Mouse (Mus musculus) small intestine, adult 2 months (tissue): ENCODE data around the gene Xylt2. TPM values are rescaled to one million over a fixed set of nuclear protein-coding genes. Genes with fewer than 3 reads are reported as not detected.
"Not testable (repeated sequence)": the region's sequence is repeated elsewhere in the genome, so short reads cannot be mapped to it uniquely, and the experiment has no call there.

Experiments used
- H3K27ac ChIP-seq: fragments of 200-500 bp; 2 replicates; pipeline ENCODE4 v1.5.1; 2012; ENCODE audit warnings: low read depth, low read length, control low read depth, inconsistent platforms; ENCODE audit not compliant: insufficient read depth
- H3K27me3 ChIP-seq: fragments of 200-500 bp; 2 replicates; pipeline ENCODE4 v1.6.1; 2012; ENCODE audit warnings: mild to moderate bottlenecking, moderate library complexity, low read length, inconsistent platforms; ENCODE audit not compliant: control insufficient read depth, insufficient read depth
- H3K36me3 ChIP-seq: fragments of 200-500 bp; 2 replicates; pipeline ENCODE4 v1.6.1; 2012; ENCODE audit warnings: mild to moderate bottlenecking, low read length, control low read depth, inconsistent platforms; ENCODE audit not compliant: control insufficient read depth, insufficient read depth
- H3K4me1 ChIP-seq: fragments of 200-500 bp; 2 replicates; pipeline ENCODE4 v1.6.1; 2012; ENCODE audit warnings: low read length, inconsistent platforms, mixed read lengths; ENCODE audit not compliant: control insufficient read depth, insufficient read depth, insufficient read length
- H3K4me3 ChIP-seq: fragments of 200-500 bp; 2 replicates; pipeline ENCODE4 v1.5.1; 2012; ENCODE audit warnings: low read depth, mild to moderate bottlenecking, control low read depth, inconsistent platforms, low read length, moderate library complexity
- CTCF ChIP-seq: fragments of 200-500 bp; IDR thresholded peaks from 2 replicates; pipeline ENCODE4 v1.5.1; 2012; ENCODE audit warnings: low read depth, mild to moderate bottlenecking, control low read depth, inconsistent platforms, low read length, moderate library complexity, mixed read lengths; ENCODE audit not compliant: insufficient replicate concordance, insufficient read length; ENCODE audit errors: extremely low read depth
- POLR2A ChIP-seq: fragments of 200-500 bp; IDR thresholded peaks from 2 replicates; pipeline ENCODE4 v1.6.1; 2012; ENCODE audit warnings: low read depth, mild to moderate bottlenecking, control low read depth, inconsistent platforms, low read length, moderate library complexity
- WGBS: fragments of 180-500 bp; shearing (Covaris S2); methylation state at CpG from one replicate; pipeline ENCODE4 v1.1.7; 2018; 5-methylcytosine and 5-hydroxymethylcytosine counted together
- polyA plus RNA-seq: library from polyadenylated mRNA; depleted of rRNA; stranded (reverse); fragments of >200 nt; gene quantifications from 2 replicates; pipeline ENCODE4 v1.2.3, GENCODE M21; 2012

The Xylt2 gene
- polyA plus RNA-seq, 1 experiment: 27.0 TPM

DNA sequence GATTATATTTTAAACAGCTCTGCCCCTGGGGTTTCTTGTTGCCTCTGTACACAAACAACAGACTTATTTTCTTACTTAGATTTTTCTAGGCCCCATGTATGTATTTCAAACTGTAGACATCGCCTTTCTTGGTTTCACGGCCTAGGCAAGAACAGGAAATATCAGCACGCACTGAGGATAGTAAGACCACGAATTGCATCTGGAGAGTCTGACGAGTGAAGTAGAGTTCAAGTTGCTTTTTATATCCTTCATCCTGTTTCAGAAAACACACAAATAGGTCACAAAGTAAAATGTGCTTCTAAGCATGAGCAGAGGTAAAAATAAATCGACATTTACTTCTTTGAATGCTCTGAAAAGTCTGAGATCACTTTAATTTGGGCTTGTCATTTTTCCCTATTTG lies 18.2 kb upstream of the Xylt2 start:
- Histone ChIP-seq H3K4me3 (no peak overlapping the region), H3K4me1 (no peaks in the 10 kb centered on the region), H3K27me3 (no peaks in the 10 kb centered on the region; the same call in 1 of the 2 replicates), H3K36me3 (no peaks in the 10 kb centered on the region), H3K27ac (peak overlapping the region; percentile 34)
- 68% methylated on average over 6 of the region's 6 CpGs for WGBS
- TF ChIP-seq CTCF: no peak
- no peak for TF ChIP-seq POLR2A

DNA sequence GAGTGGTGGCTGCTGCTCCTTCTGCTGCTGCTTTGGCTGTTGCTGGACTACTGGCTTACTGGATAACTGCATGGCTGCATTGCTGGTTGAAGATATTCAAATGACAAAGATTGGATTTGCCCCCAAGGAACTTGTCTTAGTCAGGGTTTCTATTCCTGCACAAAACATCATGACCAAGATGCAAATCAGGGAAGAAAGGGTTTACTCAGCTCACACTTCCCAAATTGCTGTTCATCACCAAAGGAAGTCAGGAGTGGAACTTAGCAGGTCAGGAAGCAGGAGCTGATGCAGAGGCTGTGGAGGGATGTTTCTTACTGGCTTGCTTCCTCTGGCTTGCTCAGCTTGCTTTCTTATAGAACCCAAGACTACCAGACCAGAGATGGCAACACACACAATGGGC lies 15.2 kb upstream of the Xylt2 start:
- not testable (repeated sequence) for H3K27ac ChIP-seq, H3K27me3 ChIP-seq, H3K4me3 ChIP-seq

DNA sequence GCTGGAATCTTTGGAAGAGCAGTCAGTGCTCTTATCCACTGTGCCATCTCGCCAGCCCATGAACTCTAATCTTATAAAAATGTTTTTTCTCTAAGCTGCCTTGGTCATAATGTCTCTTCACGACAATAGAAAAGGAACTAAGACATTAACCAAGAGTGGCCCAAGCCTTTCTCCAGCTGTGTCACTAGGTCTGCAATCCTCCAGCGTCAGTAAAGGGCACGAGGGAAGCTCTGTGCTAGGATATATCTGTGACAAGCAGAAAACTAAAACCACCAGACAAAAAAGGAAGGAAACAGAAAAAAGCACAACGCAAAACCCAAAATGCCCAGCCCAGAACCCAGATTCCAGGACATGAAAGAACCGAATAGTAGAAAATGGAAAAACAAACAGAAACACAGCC lies 9.9 kb upstream of the Xylt2 start:
- TF ChIP-seq CTCF (no peak), POLR2A (no peak)
- Histone ChIP-seq H3K27me3 (no peaks in the 10 kb centered on the region; the same call in 1 of the 2 replicates), H3K27ac (no peak overlapping the region), H3K4me3 (no peak overlapping the region), H3K4me1 (no peaks in the 10 kb centered on the region), H3K36me3 (no peaks in the 10 kb centered on the region)
- 73% methylated on average over 6 of the region's 6 CpGs for WGBS

More for the DNA sequence above, 15.2 kb upstream of the Xylt2 start:
- H3K4me1 ChIP-seq, H3K36me3 ChIP-seq: not testable (repeated sequence)

DNA sequence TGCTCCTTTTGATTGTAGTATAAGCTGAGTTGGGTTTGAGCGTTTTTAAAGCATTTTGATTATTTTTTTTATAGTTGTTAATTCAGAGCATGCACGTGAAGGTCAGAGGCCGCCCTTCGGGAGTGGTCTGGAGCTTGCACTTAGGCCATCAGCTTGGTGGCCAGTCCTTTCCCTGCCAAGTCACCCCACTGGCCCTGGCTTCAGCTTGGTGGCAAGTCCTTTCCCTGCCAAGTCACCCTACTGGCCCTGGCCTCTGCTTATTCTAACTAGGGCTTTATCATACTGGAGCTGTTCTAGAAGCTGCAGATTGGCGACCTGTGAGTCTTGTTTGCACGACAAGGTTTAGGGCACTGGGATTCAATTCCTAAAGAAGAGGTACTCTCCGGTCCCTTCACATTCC lies 5.1 kb upstream of the Xylt2 start:
- Histone ChIP-seq H3K4me1 (peaks cover 2% of the 10 kb centered on the region; the same call in 1 of the 2 replicates), H3K36me3 (no peaks in the 10 kb centered on the region), H3K4me3 (no peak overlapping the region), H3K27ac (no peak overlapping the region), H3K27me3 (no peaks in the 10 kb centered on the region; the same call in 1 of the 2 replicates)
- TF ChIP-seq POLR2A (no peak), CTCF (no peak)
- 82% methylated on average over 7 of the region's 7 CpGs for WGBS

DNA sequence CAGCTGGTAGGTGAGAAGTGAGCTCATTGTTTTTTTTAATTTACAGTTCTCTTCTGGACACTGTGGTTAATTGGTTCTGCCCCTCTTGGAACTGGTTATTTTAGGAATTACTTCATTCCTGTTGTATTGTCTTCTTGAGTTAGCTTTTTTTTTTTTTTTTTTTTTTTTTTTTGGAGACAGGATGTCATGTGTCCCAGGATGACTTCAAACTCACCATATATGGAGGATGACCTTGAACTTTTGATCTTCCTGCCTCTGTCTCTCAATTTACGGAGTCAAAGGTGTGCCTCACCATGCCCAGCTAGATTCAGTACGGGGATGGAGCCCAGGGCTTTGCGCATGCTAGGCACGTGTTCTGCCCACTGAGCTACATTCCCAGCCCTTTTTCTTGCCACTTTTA lies 4.3 kb upstream of the Xylt2 start:
- Histone ChIP-seq H3K4me1 (peaks cover 4% of the 10 kb centered on the region), H3K27me3 (no peaks in the 10 kb centered on the region; the same call in 1 of the 2 replicates), H3K4me3 (no peak overlapping the region), H3K36me3 (no peaks in the 10 kb centered on the region), H3K27ac (no peak overlapping the region)
- WGBS: 88% methylated on average over 4 of the region's 4 CpGs
- TF ChIP-seq CTCF (no peak), POLR2A (no peak)

DNA sequence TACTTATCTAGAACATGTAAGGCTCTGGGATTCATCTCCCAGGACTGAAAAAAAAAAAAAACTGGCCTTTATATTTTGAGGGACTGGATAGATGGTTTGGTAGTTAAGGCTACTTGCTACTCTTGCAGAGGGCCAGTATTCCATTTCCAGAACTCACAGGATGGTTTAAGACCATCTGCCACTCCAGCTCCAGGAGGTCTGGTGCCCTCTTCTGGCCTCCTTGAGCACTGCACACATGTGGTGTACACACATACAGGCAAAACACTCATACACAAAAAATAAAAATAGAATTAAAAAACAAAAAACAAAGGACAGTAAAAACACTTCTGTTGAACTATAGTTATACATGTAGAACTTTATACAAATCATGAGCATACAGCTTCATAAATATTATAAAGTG lies 3.3 kb upstream of the Xylt2 start:
- TF ChIP-seq CTCF (no peak), POLR2A (no peak)
- no peaks in the 10 kb centered on the region; the same call in 1 of the 2 replicates for H3K27me3 ChIP-seq

DNA sequence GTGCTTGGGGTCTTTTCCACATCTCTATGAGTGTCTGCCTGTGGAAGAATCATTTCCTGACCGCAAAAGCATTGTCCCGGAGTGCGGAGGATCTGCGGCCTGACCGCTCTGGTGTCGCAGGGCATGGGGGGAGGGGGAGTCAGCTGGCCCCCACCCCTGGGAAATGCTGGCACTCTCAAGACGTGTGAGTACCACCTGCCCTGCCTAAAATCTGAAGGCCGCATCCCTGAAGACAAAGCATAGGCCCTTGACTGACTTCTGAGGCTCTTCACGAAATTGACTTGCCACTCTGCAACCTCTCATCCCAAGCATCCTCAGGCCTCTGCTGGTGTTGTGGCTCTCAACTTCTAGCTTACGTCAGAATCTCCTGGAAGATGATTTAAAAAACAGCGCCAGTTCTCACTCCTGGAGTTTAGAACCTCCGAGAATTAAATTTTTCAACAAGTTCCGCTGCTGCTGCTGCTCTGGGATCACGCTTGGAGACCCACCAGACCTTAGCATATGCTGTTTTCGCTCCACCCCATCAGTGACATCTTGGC lies 361 bp upstream of the Xylt2 start:
- H3K27ac ChIP-seq: no peak overlapping the region
- TF ChIP-seq CTCF (no peak), POLR2A (no peak)
- H3K27me3 ChIP-seq: no peaks in the 10 kb centered on the region
- no peaks in the 10 kb centered on the region for H3K36me3 ChIP-seq
- H3K4me3 ChIP-seq: peak overlapping the region; percentile 93
- 35% methylated on average over 15 of the region's 15 CpGs for WGBS
- H3K4me1 ChIP-seq: peaks cover 17% of the 10 kb centered on the region

More for the DNA sequence above, 3.3 kb upstream of the Xylt2 start:
- no peak overlapping the region for H3K27ac ChIP-seq
- peaks cover 12% of the 10 kb centered on the region for H3K4me1 ChIP-seq
- H3K4me3 ChIP-seq: no peak overlapping the region
- no peaks in the 10 kb centered on the region for H3K36me3 ChIP-seq

DNA sequence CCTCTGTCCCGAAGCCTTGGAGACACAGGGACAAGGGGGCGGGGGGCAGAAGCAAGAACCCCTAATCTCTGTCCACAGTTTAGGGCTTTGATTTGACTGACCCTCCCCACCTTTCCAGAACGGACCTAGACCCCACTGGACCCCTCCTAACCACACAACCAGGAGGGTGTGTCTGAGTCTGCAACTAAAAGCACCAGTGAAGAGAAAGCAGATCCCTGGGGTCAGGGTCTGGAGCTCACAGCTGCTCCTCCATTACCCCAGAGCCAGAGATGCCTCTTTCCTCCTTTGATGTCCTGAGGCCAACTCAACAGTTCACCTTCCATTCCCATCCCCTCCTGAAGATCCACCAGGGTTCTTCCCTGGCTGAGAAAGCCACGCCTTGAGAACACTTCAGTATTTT lies 1.0 kb downstream of the Xylt2 start:
- Histone ChIP-seq H3K27ac (no peak overlapping the region), H3K4me3 (peak overlapping the region; percentile 93), H3K36me3 (no peaks in the 10 kb centered on the region), H3K27me3 (no peaks in the 10 kb centered on the region), H3K4me1 (peaks cover 17% of the 10 kb centered on the region)
- 43% methylated on average over 4 of the region's 4 CpGs for WGBS
- no peak for TF ChIP-seq CTCF
- TF ChIP-seq POLR2A: no peak
